Comparison of ENCODE assay signal across 21 mouse cellular contexts in the genomic region with DNA sequence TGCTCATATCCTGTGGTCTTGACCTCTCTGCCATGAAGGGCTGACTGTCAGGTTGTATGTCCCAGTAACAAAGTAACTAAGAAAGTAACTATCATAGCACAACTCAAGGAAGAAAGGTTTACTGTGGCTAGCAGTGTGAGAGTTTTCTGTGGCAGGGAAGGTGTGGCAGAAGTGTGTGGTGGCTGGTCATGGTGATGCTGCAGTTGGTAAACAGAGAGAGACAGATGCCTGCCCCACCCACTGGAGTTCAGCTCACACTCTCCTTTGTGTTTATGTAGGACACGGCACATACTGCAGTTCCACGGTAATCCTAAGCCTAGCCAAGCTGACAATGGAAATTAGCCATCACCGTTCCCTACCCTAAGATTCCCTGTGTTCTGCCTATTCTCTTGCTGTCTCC. TPM values are rescaled to one million over a fixed set of nuclear protein-coding genes. Genes with fewer than 3 reads are reported as not detected.
DNase-seq lines count a peak whose midpoint lies in the region; ATAC-seq lines count a peak whose summit lies in the region.
"Had no signal": no experiment of that assay in that cellular context is flagged by ENCODE, and none has a peak within 500 bp of the region (broad histone marks: within the 10 kb centered on the region; RNA-seq: fewer than 3 reads in every experiment).

No protein-coding gene starts in this region.

- H3K36me3 ChIP-seq in liver, embryonic 12.5 days = no peaks in the 10 kb centered on the region
- H3K36me3 ChIP-seq in liver, embryonic 16.5 days (ENCODE audit: control insufficient read depth, insufficient read depth) = no peaks in the 10 kb centered on the region
- H3K36me3 ChIP-seq: embryonic facial prominence, embryonic 15.5 days; forebrain, embryonic 12.5 days; heart, embryonic 10.5 days; hindbrain, embryonic 10.5 days had no signal

- H3K27ac ChIP-seq in liver, embryonic 12.5 days = peak overlapping the region; percentile 62
- peak overlapping the region; percentile 72 for H3K27ac ChIP-seq in liver, embryonic 16.5 days (ENCODE audit: low read length)
- H3K27ac ChIP-seq: embryonic facial prominence, embryonic 15.5 days; forebrain, embryonic 12.5 days; gastrocnemius, adult 2 months; heart, embryonic 10.5 days; hindbrain, embryonic 10.5 days; hindbrain, embryonic 14.5 days had no signal

- no peak overlapping the region for H3K9ac ChIP-seq in liver, embryonic 12.5 days
- peak overlapping the region; percentile 38; the same call in 1 of the 2 replicates for H3K9ac ChIP-seq in liver, embryonic 16.5 days (ENCODE audit: low read depth, low read length)
- H3K9ac ChIP-seq: embryonic facial prominence, embryonic 15.5 days; forebrain, embryonic 12.5 days; forebrain, postnatal 0 days; hindbrain, embryonic 14.5 days had no signal

- peak; percentile 37 for DNase-seq in c-Kit-negative CD71-positive TER-119-positive erythroid progenitor cells, embryonic 14.5 days (ENCODE audit: low read depth, low spot score)
- DNase-seq in spleen, adult 12 weeks (ENCODE audit: low spot score) = no peak
- no peak for DNase-seq in left cerebral cortex, adult 8-10 months (ENCODE audit: low spot score in 2 of 2)
- DNase-seq in frontal cortex, postnatal 10 days (ENCODE audit: low spot score in 2 of 2) = no peak
- DNase-seq: adrenal gland, adult 2 months; adrenal gland, postnatal 25 days; cerebellum, adult 8-10 months; cerebellum, postnatal 14 days; embryo, embryonic 11 days; forebrain, postnatal 0 days; gastrocnemius, adult 2 months; gastrocnemius, postnatal 25 days; heart, adult 18-20 months had no signal

- H3K4me1 ChIP-seq in liver, embryonic 12.5 days = peaks cover 60% of the 10 kb centered on the region
- peaks cover 34% of the 10 kb centered on the region for H3K4me1 ChIP-seq in liver, embryonic 16.5 days (ENCODE audit: control insufficient read depth, low read depth, low read length)
- H3K4me1 ChIP-seq: embryonic facial prominence, embryonic 15.5 days; forebrain, embryonic 12.5 days; hindbrain, embryonic 10.5 days had no signal

- 81% methylated on average over 3 of the region's 3 CpGs for WGBS in liver, embryonic 12.5 days (ENCODE audit: insufficient replicate concordance)
- 79% methylated on average over 3 of the region's 3 CpGs for WGBS in liver, embryonic 16.5 days (ENCODE audit: insufficient replicate concordance)

- H3K27me3 ChIP-seq in liver, embryonic 12.5 days (replicated peaks) = no peaks in the 10 kb centered on the region
- H3K27me3 ChIP-seq in liver, embryonic 16.5 days (ENCODE audit: control insufficient read depth, insufficient read depth, low read depth, low read length) = no peaks in the 10 kb centered on the region
- H3K27me3 ChIP-seq: embryonic facial prominence, embryonic 15.5 days; forebrain, embryonic 12.5 days had no signal

- peak overlapping the region; percentile 6 for H3K4me2 ChIP-seq in liver, embryonic 12.5 days
- H3K4me2 ChIP-seq in liver, embryonic 16.5 days (ENCODE audit: low read depth, low read length) = peak overlapping the region; percentile 33; the same call in 1 of the 2 replicates
- H3K4me2 ChIP-seq: embryonic facial prominence, embryonic 15.5 days; forebrain, embryonic 12.5 days; hindbrain, embryonic 14.5 days had no signal

- ATAC-seq in erythroblast, adult 5-6 weeks (replicated peaks; ENCODE audit: low FRiP score, poor library complexity, severe bottlenecking) = peak; percentile 88
- ATAC-seq in liver, embryonic 12.5 days = peak; percentile 86
- ATAC-seq in liver, embryonic 16.5 days (ENCODE audit: low read depth) = peak; percentile 93
- ATAC-seq: forebrain, postnatal 0 days had no signal

- H3K9me3 ChIP-seq in liver, embryonic 12.5 days (replicated peaks) = no peaks in the 10 kb centered on the region
- H3K9me3 ChIP-seq in liver, embryonic 16.5 days (replicated peaks; ENCODE audit: control insufficient read depth, low read length) = no peaks in the 10 kb centered on the region
- H3K9me3 ChIP-seq: embryonic facial prominence, embryonic 15.5 days; forebrain, embryonic 12.5 days; heart, embryonic 10.5 days; hindbrain, embryonic 10.5 days had no signal

- H3K4me3 ChIP-seq in liver, embryonic 12.5 days = no peak overlapping the region
- no peak overlapping the region for H3K4me3 ChIP-seq in liver, embryonic 16.5 days (ENCODE audit: low read depth, low read length)
- H3K4me3 ChIP-seq: embryonic facial prominence, embryonic 15.5 days; forebrain, embryonic 12.5 days; gastrocnemius, adult 2 months; heart, embryonic 10.5 days; hindbrain, embryonic 10.5 days had no signal

RNA-seq across cellular contexts. Expression of gene St6galnac3, which starts 49.6 kb away (rescaled TPM):
- total RNA-seq in erythroblast, adult 5-6 weeks (2015; ENCODE audit: low replicate concordance) = 6.7 and 11.0 TPM in 2 replicates
- 3.7 and 6.6 TPM in 2 replicates for total RNA-seq in erythroblast, adult 5-6 weeks (2017; ENCODE audit: low replicate concordance)
- 12.9 and 13.6 TPM in 2 replicates for polyA plus RNA-seq in liver, embryonic 12.5 days (2016; fragmentation: Nextera tagmentation; extraction: Ambion mirVana)
- polyA plus RNA-seq in liver, embryonic 16.5 days (2015; fragmentation: Nextera tagmentation; extraction: Ambion mirVana) = 10.5 and 12.0 TPM in 2 replicates
- total RNA-seq in left cerebral cortex, adult 8-10 months (2022) = 10 to 100 TPM; 19.2 to 25.5 (median 24.8) TPM
